28 mouse cellular contexts compared by ENCODE assay signal in genomic region chr7:81880797-81881196, GRCm38 (mm10). TPM values are rescaled to one million over a fixed set of nuclear protein-coding genes. Genes with fewer than 3 reads are reported as not detected.
DNase-seq lines count a peak whose midpoint lies in the region; ATAC-seq lines count a peak whose summit lies in the region.
"Had no signal": no experiment of that assay in that cellular context is flagged by ENCODE, and none has a peak within 500 bp of the region (broad histone marks: within the 10 kb centered on the region; RNA-seq: fewer than 3 reads in every experiment).

No protein-coding gene starts in this region.

- ATAC-seq in CD4-positive, CD25-positive, alpha-beta regulatory T cell, adult 4 months: no peak
- ATAC-seq: forebrain, embryonic 15.5 days had no signal

- peak; percentile 24 for DNase-seq in CD4-positive, CD25-positive, alpha-beta regulatory T cell, adult 2 months (ENCODE audit: low read depth, low spot score)
- DNase-seq in spleen, postnatal 36 days (ENCODE audit: low spot score in 2 of 2): peak; percentile 66 to 71
- DNase-seq in spleen, adult 12 weeks (ENCODE audit: low spot score): no peak
- DNase-seq in thymus, postnatal 10 days (ENCODE audit: low spot score in 2 of 2): peak; percentile 62 to 73
- DNase-seq in thymus, postnatal 4 days: peak; percentile 71
- DNase-seq in adrenal gland, adult (ENCODE audit: inconsistent age in 2 of 2, low spot score in 1 of 2): no peak
- no peak for DNase-seq in adrenal gland, adult 2 months
- DNase-seq: adrenal gland, postnatal 10 days; cerebellum, adult 11 months; cerebellum, postnatal 25 days; gastrocnemius, postnatal 10 days; heart, adult 2 months had no signal

RNA-seq across cellular contexts. Expression of gene Tm6sf1, which starts 22.0 kb away (rescaled TPM):
- 1 to 10 TPM; 8.6 to 8.8 TPM for polyA plus RNA-seq in CD4-positive, CD25-positive, alpha-beta regulatory T cell, adult 4 months (2017; shearing (Covaris generic))
- total RNA-seq in adrenal gland, adult 2 months (2021): 10 to 100 TPM; 13.5 to 17.2 TPM
- 29.5 and 37.4 TPM in 2 replicates for polyA plus RNA-seq in adrenal gland, adult 2 months (2012; rRNA removed)

RNA-seq across cellular contexts. Expression of gene Gm10160, which starts 25.2 kb away (rescaled TPM):
- polyA plus RNA-seq in CD4-positive, CD25-positive, alpha-beta regulatory T cell, adult 4 months (2017; shearing (Covaris generic)): not detected
- not detected for total RNA-seq in adrenal gland, adult 2 months (2021)
- polyA plus RNA-seq in adrenal gland, adult 2 months (2012; rRNA removed): not detected in 2 replicates
- total RNA-seq: adrenal gland, postnatal 10 days; adrenal gland, postnatal 4 days; ES-E14; gastrocnemius, postnatal 10 days; gastrocnemius, postnatal 4 days; heart, adult 2 months; hematopoietic stem cell, adult 5-6 weeks; hindbrain, postnatal 0 days had no signal
- polyA plus RNA-seq: brain, embryonic 14.5 days; C2C12; cortical plate, adult 2 months; embryonic facial prominence, embryonic 12.5 days; forebrain, embryonic 15.5 days; frontal cortex, adult 2 months; heart, adult 2 months; heart, embryonic 12.5 days; heart, postnatal 0 days; hindbrain, embryonic 13.5 days; hindbrain, postnatal 0 days; intestine, embryonic 14.5 days had no signal

RNA-seq across cellular contexts. Expression of gene Btbd1, which starts 51.6 kb away (rescaled TPM):
- 10 to 100 TPM; 16.3 to 19.1 TPM for polyA plus RNA-seq in CD4-positive, CD25-positive, alpha-beta regulatory T cell, adult 4 months (2017; shearing (Covaris generic))
- total RNA-seq in adrenal gland, adult 2 months (2021): 100 to 1,000 TPM; 118 to 159 TPM
- 65.2 and 71.1 TPM in 2 replicates for polyA plus RNA-seq in adrenal gland, adult 2 months (2012; rRNA removed)

RNA-seq across cellular contexts. Expression of gene Hdgfl3, which starts 53.5 kb away (rescaled TPM):
- polyA plus RNA-seq in CD4-positive, CD25-positive, alpha-beta regulatory T cell, adult 4 months (2017; shearing (Covaris generic)): 1 to 10 TPM; 7.5 to 8.7 TPM
- 10 to 100 TPM in 1 of 2 experiments, 1 to 10 TPM in 1; 7.1 to 11.9 TPM for total RNA-seq in adrenal gland, adult 2 months (2021)
- 4.7 and 5.0 TPM in 2 replicates for polyA plus RNA-seq in adrenal gland, adult 2 months (2012; rRNA removed)
- polyA plus RNA-seq: C2C12 had no signal

Comparison
In these comparisons a context has a peak if more than half of its experiments do, and no peak if none do; other contexts are left out.
1. DNase-seq: peak in CD4-positive, CD25-positive, alpha-beta regulatory T cell, adult 2 months (single experiment), spleen, postnatal 36 days (2 of 2), thymus, postnatal 10 days (2 of 2) and thymus, postnatal 4 days (single experiment); none in spleen, adult 12 weeks (single experiment), adrenal gland, adult (0 of 2) and adrenal gland, adult 2 months (single experiment).